Mouse (Mus musculus) neural tube, embryonic 11.5 days (tissue): Measurements from ENCODE around the gene Ptch1. TPM values are rescaled to one million over a fixed set of nuclear protein-coding genes. Genes with fewer than 3 reads are reported as not detected.

Experiments
- ATAC-seq: fragments of 200-750 bp; cut with Nextera tagmentation; 2 replicates; pipeline ENCODE4 v1.8.0; 2017; ENCODE audit warnings: moderate number of reproducible peaks, mild to moderate bottlenecking, moderate TSS enrichment, moderate library complexity; ENCODE audit not compliant: insufficient read depth, low FRiP score, low TSS enrichment
- DNase-seq: peaks from one replicate; pipeline ENCODE4 v3.0.0-alpha.2; 2015; ENCODE audit warnings: low spot score
- H3K27ac ChIP-seq: fragments of 300-500 bp; sonication (generic); 2 replicates; pipeline ENCODE4 v1.5.1; 2014; ENCODE audit warnings: low read depth, mild to moderate bottlenecking, low read length
- H3K27me3 ChIP-seq: fragments of 300-500 bp; sonication (generic); 2 replicates; pipeline ENCODE4 v1.6.1; 2014; ENCODE audit warnings: mild to moderate bottlenecking, low read length, mixed read lengths; ENCODE audit not compliant: control insufficient read depth, insufficient read depth
- H3K36me3 ChIP-seq: fragments of 300-500 bp; sonication (generic); 2 replicates; pipeline ENCODE4 v1.6.1; 2014; ENCODE audit warnings: mild to moderate bottlenecking, low read length, moderate library complexity, mixed read lengths; ENCODE audit not compliant: control insufficient read depth, insufficient read depth
- H3K4me1 ChIP-seq: fragments of 300-500 bp; sonication (generic); 2 replicates; pipeline ENCODE4 v1.6.1; 2014; ENCODE audit warnings: low read length, mixed read lengths; ENCODE audit not compliant: control insufficient read depth, insufficient read depth
- H3K4me2 ChIP-seq: fragments of 300-500 bp; sonication (generic); 2 replicates; pipeline ENCODE4 v1.6.1; 2014; ENCODE audit warnings: low read depth, mild to moderate bottlenecking, moderate library complexity
- H3K4me3 ChIP-seq: fragments of 300-500 bp; sonication (generic); 2 replicates; pipeline ENCODE4 v1.5.1; 2014; ENCODE audit warnings: low read depth, low read length
- H3K9ac ChIP-seq: fragments of 300-500 bp; sonication (generic); 2 replicates; pipeline ENCODE4 v1.6.1; 2014; ENCODE audit warnings: mild to moderate bottlenecking, low read length
- H3K9me3 ChIP-seq: fragments of 300-500 bp; sonication (generic); 2 replicates; pipeline ENCODE4 v1.6.1; 2016; ENCODE audit warnings: low read length; ENCODE audit not compliant: control insufficient read depth
- WGBS: fragments of 180-500 bp; shearing (Covaris S2); extraction: QIAGEN DNeasy Blood & Tissue Kit; methylation state at CpG from one replicate; pipeline ENCODE4 v1.1.7; 2014; 5-methylcytosine and 5-hydroxymethylcytosine counted together
- polyA plus RNA-seq: library from polyadenylated mRNA; unstranded; fragments of >200 nt; fragmentation: Nextera tagmentation; extraction: Ambion mirVana; gene quantifications from 2 replicates; pipeline ENCODE4 v1.2.1, GENCODE M21; 2014

The Ptch1 gene
- polyA plus RNA-seq, 1 experiment from 2014 or later: 22.8 TPM

- Histone ChIP-seq H3K27ac (peak overlapping the region; percentile 100), H3K9ac (peak overlapping the region; percentile 90), H3K27me3 (no peaks in the 10 kb centered on the region), H3K9me3 (no peaks in the 10 kb centered on the region), H3K4me3 (peak overlapping the region; percentile 72), H3K4me2 (peak overlapping the region; percentile 94), H3K4me1 (peaks cover 26% of the 10 kb centered on the region), H3K36me3 (no peaks in the 10 kb centered on the region; the same call in 1 of the 2 replicates)
- no peak for ATAC-seq
- under 1% methylated on average over 98 of the region's 99 CpGs for WGBS
- peak; percentile 51 for DNase-seq
These were observed 7.9 kb downstream of the Ptch1 start for GRCm38 (mm10) chr13:63565320-63566017.

GRCm38 (mm10) chr13:63564626-63565319 lies 8.6 kb downstream of the Ptch1 start:
- no peaks in the 10 kb centered on the region for H3K9me3 ChIP-seq
- H3K4me1 ChIP-seq: peaks cover 32% of the 10 kb centered on the region
- peak overlapping the region; percentile 90 for H3K9ac ChIP-seq
- no peak for ATAC-seq
- no peaks in the 10 kb centered on the region for H3K27me3 ChIP-seq
- H3K36me3 ChIP-seq: no peaks in the 10 kb centered on the region; the same call in none of the 2 replicates
- under 1% methylated on average over 35 of the region's 36 CpGs for WGBS
- H3K4me2 ChIP-seq: peak overlapping the region; percentile 94
- DNase-seq: peak; percentile 78
- peak overlapping the region; percentile 72 for H3K4me3 ChIP-seq
- H3K27ac ChIP-seq: peak overlapping the region; percentile 100

- H3K36me3 ChIP-seq: no peaks in the 10 kb centered on the region; the same call in none of the 2 replicates
- H3K27ac ChIP-seq: peak overlapping the region; percentile 100
- H3K4me3 ChIP-seq: peak overlapping the region; percentile 72
- WGBS: under 1% methylated on average over 51 of the region's 51 CpGs
- peak; percentile 66 for DNase-seq
- H3K9ac ChIP-seq: peak overlapping the region; percentile 90
- no peaks in the 10 kb centered on the region for H3K9me3 ChIP-seq
- peak overlapping the region; percentile 94 for H3K4me2 ChIP-seq
- ATAC-seq: peak; percentile 3; the same call in 1 of the 2 replicates
- peaks cover 36% of the 10 kb centered on the region for H3K4me1 ChIP-seq
- H3K27me3 ChIP-seq: no peaks in the 10 kb centered on the region
These were observed 9.4 kb downstream of the Ptch1 start for GRCm38 (mm10) chr13:63563781-63564625.

- peak overlapping the region; percentile 94 for H3K4me2 ChIP-seq
- ATAC-seq: peak; percentile 51
- no peaks in the 10 kb centered on the region for H3K27me3 ChIP-seq
- H3K4me1 ChIP-seq: peaks cover 36% of the 10 kb centered on the region
- under 1% methylated on average over 51 of the region's 51 CpGs for WGBS
- H3K27ac ChIP-seq: peak overlapping the region; percentile 100
- no peaks in the 10 kb centered on the region for H3K9me3 ChIP-seq
- H3K4me3 ChIP-seq: peak overlapping the region; percentile 72
- H3K9ac ChIP-seq: peak overlapping the region; percentile 90
- DNase-seq: peak; percentile 88
- H3K36me3 ChIP-seq: no peaks in the 10 kb centered on the region; the same call in none of the 2 replicates
These were observed 10.2 kb downstream of the Ptch1 start for GRCm38 (mm10) chr13:63562972-63563780.

GRCm38 (mm10) chr13:63562141-63562971 lies 11.0 kb downstream of the Ptch1 start:
- ATAC-seq (no peak), DNase-seq (no peak)
- Histone ChIP-seq H3K9me3 (no peaks in the 10 kb centered on the region), H3K4me3 (peak overlapping the region; percentile 72), H3K36me3 (no peaks in the 10 kb centered on the region; the same call in none of the 2 replicates), H3K4me1 (peaks cover 44% of the 10 kb centered on the region), H3K27me3 (no peaks in the 10 kb centered on the region), H3K9ac (peak overlapping the region; percentile 90), H3K4me2 (peak overlapping the region; percentile 94), H3K27ac (peak overlapping the region; percentile 100)
- WGBS: 1% methylated on average over 7 of the region's 7 CpGs

GRCm38 (mm10) chr13:63558297-63558890 lies 15.0 kb downstream of the Ptch1 start:
- H3K4me3 ChIP-seq: peak overlapping the region; percentile 6; the same call in 1 of the 2 replicates
- no peaks in the 10 kb centered on the region for H3K9me3 ChIP-seq
- no peaks in the 10 kb centered on the region; the same call in none of the 2 replicates for H3K36me3 ChIP-seq
- peak overlapping the region; percentile 36 for H3K4me2 ChIP-seq
- WGBS: 21% methylated on average over 8 of the region's 8 CpGs
- no peaks in the 10 kb centered on the region for H3K27me3 ChIP-seq
- no peak for ATAC-seq
- no peak overlapping the region for H3K9ac ChIP-seq
- peak; percentile 57 for DNase-seq
- peak overlapping the region; percentile 11 for H3K27ac ChIP-seq
- peaks cover 80% of the 10 kb centered on the region for H3K4me1 ChIP-seq

GRCm38 (mm10) chr13:63556431-63556830 lies 17.0 kb downstream of the Ptch1 start:
- H3K9me3 ChIP-seq: no peaks in the 10 kb centered on the region
- H3K9ac ChIP-seq: no peak overlapping the region
- peak overlapping the region; percentile 20; the same call in 1 of the 2 replicates for H3K27ac ChIP-seq
- peak overlapping the region; percentile 30; the same call in 1 of the 2 replicates for H3K4me2 ChIP-seq
- H3K4me1 ChIP-seq: peaks cover 90% of the 10 kb centered on the region
- H3K27me3 ChIP-seq: no peaks in the 10 kb centered on the region
- no peaks in the 10 kb centered on the region; the same call in none of the 2 replicates for H3K36me3 ChIP-seq
- ATAC-seq (no peak), DNase-seq (no peak)
- H3K4me3 ChIP-seq: no peak overlapping the region
- WGBS: 17% methylated on average over 1 of the region's 1 CpGs
